Mouse (Mus musculus) urinary bladder, postnatal 25 days (tissue): ENCODE measurements at regions not wholly inside any gene's neighbourhood (a gene's known extent, or its start where the extent isn't known, plus 50 kb on each side); places are given as distances from the start of the nearest gene placed in this dataset.

Source experiments
- DNase-seq: peaks from one replicate; pipeline ENCODE4 v3.0.0; 2022; ENCODE audit warnings: low spot score

GRCm38 (mm10) chr10:100882584-100882983 is 292.3 kb downstream of the 1700017N19Rik start:
- DNase-seq = no peak

- DNase-seq = no peak
Observed at GRCm38 (mm10) chr10:100922976-100923375, 332.7 kb downstream of the 1700017N19Rik start.

GRCm38 (mm10) chr10:100927086-100927485 is 336.8 kb downstream of the 1700017N19Rik start:
- DNase-seq = no peak

GRCm38 (mm10) chr10:100931739-100932138 is 341.5 kb downstream of the 1700017N19Rik start:
- no peak for DNase-seq

GRCm38 (mm10) chr10:100958371-100958770 is 368.1 kb downstream of the 1700017N19Rik start:
- DNase-seq = no peak

- DNase-seq = no peak
Observed at GRCm38 (mm10) chr10:101003469-101003868, 413.2 kb downstream of the 1700017N19Rik start.

- no peak for DNase-seq
Observed at GRCm38 (mm10) chr10:101004687-101005086, 414.4 kb downstream of the 1700017N19Rik start.

GRCm38 (mm10) chr10:101015416-101015815 is 425.1 kb downstream of the 1700017N19Rik start:
- no peak for DNase-seq

GRCm38 (mm10) chr10:101038630-101039029 is 448.3 kb downstream of the 1700017N19Rik start:
- DNase-seq = no peak

- no peak for DNase-seq
Observed at GRCm38 (mm10) chr10:101039034-101039433, 448.8 kb downstream of the 1700017N19Rik start.
